Mouse (Mus musculus) left cerebral cortex, postnatal 10 days (tissue): ENCODE results near the gene Slc15a5. TPM values are rescaled to one million over a fixed set of nuclear protein-coding genes. Genes with fewer than 3 reads are reported as not detected.
"Not testable (repeated sequence)": the region's sequence is repeated elsewhere in the genome, so short reads cannot be mapped to it uniquely, and the experiment has no call there.

ENCODE experiments used
- DNase-seq, 2 experiments: peaks; one replicate each; pipeline ENCODE4 v3.0.0; 2021 to 2022; ENCODE audit warnings: low spot score in 2 of 2, mixed read lengths in 1 of 2; ENCODE audit errors: extremely low spot score in 1 of 2
- intact Hi-C: fragments of 180-260 bp; cut with DNase I; formaldehyde crosslinking; loops from one replicate; pipeline ENCODE4 v1.15.1; 2025
- total RNA-seq, 2 experiments: library from RNA; stranded (reverse); gene quantifications; 2 replicates each; pipeline ENCODE4 v1.2.3; 2021

The Slc15a5 gene
- not detected for total RNA-seq

DNA sequence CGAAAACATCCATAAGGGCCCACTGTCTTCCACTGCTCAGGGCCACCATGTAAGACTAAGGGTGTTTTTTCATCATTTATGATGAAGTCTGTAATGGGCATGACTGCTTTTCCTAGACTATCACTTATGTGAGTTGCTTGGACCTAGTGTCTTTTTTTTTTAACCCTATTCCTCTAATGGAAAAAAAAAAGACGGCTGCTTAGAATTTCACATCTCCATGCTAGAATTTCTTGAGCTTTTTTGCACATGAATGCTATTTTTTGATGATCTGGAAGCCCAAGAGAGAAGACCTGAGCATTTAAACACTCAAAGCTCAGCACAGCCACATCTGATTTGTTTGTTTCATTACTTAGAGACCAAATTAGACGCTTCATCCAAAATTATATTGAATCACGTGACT is at the start of gene Slc15a5:
Gene Slc15a5, minus strand, starts transcription at position 101 of the 400 bp plus-strand sequence.
- intact Hi-C loops, result no loop called here
- no peak for DNase-seq

DNA sequence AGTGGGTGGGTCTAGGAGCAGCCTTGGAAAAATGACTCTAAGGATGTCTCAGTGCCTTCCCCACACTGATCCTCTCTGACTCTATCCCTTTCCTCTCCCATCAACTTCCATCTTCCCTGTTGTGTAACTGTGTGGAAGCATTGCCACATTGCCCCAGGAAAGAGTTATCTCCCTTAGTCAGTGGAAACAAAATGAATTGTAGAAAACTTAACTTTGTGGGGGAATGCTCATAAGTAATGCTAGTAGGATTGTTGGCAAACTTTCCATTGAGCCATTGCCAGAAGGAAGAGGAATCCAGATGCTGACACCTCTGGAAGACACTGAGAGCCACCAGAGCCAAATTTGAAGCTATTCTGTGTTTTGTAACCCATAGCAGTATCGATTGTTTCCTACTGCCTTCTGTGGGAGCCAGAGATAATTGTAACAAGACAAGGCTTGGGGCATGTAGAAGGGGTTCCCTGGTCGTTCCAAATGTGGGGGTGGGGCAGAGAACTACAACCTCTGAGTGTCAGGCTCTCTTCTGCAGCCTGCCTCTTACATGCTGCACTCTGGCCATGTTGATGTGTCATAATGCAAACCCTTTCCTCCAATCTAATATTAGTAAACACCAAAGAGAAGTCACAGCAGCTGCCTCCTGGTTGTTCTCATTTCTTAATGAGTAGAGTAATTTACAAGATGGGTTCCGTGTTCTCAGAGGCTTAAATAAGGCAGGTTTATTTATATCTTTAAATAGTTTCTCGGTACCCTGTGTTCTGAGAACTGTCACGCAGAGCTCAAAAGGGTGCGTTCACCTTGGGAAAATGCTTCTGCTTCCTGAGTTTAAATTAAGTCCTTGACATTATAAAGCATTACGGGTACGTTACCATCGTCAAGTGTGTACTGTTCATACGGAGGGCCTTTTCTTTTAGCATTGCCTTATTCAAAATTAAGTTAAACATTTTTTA is 48.9 kb upstream of the Slc15a5 start:
- DNase-seq, result no peak
- intact Hi-C loops, result no loop called here

DNA sequence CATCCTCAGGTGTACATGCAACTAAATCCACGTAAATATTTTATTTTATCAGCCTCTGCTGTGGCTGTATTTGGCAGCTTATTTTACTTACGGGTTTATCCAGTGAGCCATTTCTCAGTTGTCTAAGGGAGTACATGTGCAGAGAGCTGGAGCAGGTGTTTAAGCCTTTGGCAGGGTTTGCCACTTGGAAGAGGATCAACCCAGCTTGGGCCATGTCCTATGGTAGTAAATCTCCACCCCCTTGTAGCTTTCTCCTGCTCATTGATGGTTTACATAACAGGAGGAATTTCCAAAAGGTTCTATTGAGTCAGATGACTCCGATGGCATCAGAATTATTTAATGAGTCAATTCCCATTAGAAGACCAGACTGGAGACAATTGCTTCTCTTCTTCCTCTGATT is 37.8 kb upstream of the Slc15a5 start:
- DNase-seq, result no peak

DNA sequence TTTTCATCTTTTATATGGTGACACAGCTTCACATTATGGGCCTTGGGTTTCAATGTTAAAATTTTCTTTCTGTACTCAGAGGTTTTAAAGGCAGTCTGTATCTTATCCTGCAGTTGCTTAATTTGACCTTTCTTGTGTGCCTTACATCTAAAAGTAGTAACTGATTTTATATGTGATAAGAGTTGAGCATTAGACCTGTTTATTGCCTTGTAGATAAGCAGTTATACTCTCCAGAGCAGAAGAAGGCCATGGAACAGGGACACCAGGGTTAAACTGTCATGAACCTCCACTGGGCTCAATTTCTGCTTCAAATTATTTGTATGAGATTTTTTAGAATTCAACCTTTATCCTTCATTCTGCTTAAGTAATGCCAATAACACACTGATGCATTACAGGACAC is 24.8 kb upstream of the Slc15a5 start:
- intact Hi-C loops, result no loop called here

More for the DNA sequence above, 37.8 kb upstream of the Slc15a5 start:
- intact Hi-C loops, result no loop called here

DNA sequence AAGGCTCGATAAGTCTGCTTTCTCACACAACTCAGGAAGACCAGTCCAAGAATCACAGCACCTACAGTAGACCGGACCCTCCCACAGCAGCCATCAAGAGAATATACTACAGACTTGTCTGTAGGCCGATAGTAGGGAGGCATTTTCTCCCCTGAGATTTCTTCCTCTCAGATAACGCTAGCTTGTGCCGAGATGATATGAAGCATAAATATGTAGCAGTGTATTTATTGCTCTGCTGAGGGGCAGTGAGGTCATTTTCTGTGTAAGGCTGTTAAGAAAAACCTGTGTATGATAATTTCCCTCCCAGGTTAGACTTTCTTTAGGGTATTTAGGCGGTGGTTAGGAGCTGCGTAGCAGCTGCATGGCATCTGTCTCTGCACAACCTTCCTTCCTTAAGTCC is 23.2 kb upstream of the Slc15a5 start:
- DNase-seq, result no peak
- intact Hi-C loops, result no loop called here

More for the DNA sequence above, 24.8 kb upstream of the Slc15a5 start:
- DNase-seq, result no peak

DNA sequence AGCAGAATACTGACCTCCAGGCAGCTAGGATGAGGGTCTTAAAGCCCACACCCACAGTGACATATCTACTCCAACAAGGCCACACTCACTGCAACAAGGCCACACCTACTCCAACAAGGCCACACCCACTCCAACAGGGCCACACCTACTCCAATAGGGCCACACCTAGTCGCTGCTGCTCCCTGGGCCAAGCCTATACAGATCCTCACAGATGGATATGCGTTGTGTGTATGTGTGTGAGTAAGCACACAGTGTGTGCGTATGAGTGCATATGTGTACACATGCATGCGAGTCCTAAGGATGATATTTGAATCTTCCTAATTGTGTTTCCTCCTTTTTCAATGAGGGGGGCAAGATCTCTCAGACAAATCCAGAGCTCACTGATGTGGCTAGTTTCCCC is 22.1 kb upstream of the Slc15a5 start:
- intact Hi-C loops, result no loop called here
- no peak for DNase-seq

DNA sequence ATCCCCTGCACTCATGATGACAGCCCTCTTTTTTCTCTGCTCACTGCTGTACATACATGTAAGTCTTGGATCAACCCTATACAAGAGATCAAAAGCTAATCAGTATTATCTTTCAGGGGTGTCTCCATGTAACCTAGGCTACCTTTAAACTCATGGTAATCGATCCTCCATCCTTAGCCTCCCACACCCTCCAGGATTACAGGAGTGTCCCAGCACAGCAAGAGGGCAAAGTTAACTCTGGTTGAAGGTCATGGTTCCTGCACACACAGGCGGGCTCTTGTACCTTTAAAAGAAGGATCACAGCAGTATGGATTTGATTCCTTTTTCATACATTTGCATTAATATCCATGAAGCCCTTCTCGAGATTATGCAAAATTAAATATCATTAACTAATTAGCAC is 19.9 kb upstream of the Slc15a5 start:
- intact Hi-C loops, result no loop called here
- no peak for DNase-seq

DNA sequence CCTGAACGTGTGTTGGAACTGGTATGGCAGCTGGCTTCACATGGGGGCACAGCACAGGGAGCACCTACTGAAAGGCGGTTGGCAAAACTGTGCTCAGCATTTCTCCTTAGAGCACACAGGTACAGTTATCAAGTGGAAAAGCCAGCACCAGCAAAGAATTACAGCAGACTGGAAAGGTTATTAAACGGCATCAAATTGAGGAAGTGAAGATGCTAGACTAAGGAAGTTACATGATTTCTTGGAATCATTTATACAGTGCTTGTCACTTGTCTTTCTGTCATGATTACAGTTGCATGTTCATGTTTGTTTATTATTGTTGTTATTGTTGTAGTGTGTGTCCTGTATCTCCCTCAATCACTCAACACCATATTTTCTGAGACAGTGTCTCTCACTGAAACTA is 15.3 kb upstream of the Slc15a5 start:
- no peak for DNase-seq
- intact Hi-C loops, result no loop called here

DNA sequence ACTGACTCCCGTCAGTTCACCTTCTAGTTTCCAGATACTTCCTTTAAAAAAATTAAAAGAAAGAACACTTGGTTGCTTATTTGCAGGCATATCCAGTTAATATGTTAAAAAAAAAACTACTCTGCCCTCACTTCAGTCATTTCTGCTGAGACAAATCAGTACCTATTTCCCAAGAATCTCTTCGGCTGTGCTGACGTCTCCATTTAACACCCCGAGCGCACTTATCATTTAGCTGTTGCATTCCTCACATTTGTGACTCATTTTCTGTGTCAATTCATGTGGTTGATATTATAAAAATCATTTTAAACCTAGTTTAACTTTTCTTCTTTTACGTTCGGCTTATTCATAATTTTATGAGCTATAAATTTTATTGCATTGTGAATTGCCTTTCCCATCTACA is 12.7 kb upstream of the Slc15a5 start:
- DNase-seq, result no peak
- intact Hi-C loops, result no loop called here

DNA sequence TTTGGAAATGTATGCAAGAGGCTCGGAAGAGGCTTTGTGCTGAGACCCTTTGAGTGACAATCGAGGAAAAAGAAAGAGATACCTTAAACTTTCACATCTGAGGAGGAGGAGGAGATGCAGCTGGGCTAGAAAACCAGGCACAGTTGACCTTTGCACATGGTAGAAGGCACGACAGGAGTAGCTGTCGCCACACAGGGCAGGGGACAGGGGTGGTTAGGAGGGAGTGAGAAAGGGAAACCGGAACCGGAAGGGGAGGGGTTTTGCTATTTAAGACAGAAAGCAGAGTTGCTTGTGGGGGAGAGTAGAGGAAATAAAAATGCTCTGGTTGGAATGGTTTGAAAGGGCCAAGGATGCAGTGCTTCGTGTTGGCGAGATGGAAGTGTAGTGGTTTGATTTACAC is 9.4 kb upstream of the Slc15a5 start:
- intact Hi-C loops, result no loop called here
- no peak for DNase-seq

DNA sequence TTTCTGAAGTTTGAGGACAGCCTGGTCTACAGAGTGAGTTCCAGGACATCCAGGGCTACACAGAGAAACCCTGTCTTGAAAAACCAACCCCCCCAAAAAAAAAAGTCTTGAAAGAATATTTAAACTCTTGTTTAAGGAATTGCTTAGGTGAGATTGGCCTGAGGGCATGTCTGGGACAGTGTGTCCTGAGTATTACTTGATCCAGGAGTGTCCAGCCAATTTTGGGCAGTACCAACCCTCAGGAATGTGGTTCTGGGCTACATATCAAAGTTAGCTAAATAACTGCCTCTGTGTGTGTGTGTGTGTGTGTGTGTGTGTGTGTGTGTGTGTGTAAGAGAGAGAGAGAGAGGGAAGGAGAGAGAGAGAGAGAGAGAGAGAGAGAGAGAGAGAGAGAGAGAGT is 6.7 kb upstream of the Slc15a5 start:
- intact Hi-C loops, DNase-seq: not testable (repeated sequence)

DNA sequence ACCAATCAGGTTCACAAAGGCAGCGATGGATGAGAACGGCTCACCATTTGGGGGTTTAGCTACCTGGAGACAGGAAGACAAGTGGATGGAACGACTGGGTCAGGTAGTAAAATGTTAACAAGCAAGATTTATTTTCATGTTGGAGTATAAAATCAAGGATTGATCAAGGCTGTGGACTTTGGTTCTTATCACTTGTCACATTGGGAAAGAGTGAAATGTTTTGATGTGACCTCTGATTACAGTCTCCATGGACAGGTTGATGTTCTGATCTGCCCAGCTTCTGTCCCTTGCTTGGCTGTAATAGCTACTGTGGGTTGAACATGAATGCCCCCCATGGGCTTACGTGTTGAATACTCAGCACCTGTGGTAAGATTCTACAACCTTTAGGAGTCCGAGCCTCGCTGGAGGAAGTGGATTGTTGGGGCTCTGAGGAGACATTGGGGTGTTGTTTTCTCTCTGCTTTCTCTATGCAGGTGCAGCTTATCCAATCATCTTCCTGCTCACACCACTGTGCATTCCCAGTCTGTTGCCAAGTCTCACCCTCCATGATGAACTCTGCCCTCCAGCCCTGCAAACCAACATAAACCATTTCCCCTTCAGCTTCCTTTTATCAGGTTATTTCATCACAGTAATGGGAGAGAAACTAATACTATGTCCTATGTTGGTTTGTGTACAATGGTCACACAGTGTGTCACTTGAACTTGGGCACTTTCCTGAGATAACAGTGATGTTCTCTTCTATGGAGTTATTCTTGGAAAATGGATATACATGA is 1.2 kb upstream of the Slc15a5 start:
- intact Hi-C loops, result no loop called here

DNA sequence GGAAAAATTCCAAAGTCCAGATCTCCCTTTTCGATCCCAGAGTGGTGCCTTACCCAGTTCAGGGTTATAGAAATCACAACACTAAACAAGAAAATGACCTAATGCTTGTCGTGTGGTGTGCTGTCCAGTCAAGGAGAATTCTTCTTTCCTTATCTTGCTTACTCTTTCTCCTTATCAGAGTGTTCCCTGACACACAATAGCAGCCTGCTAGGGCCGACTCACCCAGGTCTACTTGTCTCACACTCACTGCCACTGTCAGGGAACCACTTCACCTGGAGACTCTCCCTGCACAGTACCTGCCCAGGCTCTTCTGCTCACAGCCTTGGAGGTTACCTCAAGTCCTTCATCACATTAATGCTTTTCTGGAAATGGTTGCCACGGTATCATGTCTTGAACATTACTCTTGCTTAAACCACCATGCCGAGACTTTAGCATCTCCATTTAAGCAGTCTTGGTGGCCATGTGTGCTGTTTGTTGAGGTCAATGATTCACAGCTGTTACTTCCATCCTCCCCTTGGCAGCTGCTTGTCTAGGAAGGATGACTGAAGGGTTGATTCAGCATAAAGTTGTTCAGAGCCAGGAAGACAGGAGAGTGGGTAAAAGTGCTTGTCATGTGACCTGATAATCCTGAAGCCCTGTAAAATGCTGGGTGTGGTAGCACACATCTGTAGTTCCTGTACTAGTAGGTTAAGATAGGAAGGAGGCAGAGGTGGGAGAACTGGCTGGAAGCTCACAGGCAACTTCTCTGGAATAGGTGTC is 1.9 kb downstream of the Slc15a5 start:
- DNase-seq, result no peak
- intact Hi-C loops, result no loop called here

More for the DNA sequence above, 1.2 kb upstream of the Slc15a5 start:
- no peak for DNase-seq

DNA sequence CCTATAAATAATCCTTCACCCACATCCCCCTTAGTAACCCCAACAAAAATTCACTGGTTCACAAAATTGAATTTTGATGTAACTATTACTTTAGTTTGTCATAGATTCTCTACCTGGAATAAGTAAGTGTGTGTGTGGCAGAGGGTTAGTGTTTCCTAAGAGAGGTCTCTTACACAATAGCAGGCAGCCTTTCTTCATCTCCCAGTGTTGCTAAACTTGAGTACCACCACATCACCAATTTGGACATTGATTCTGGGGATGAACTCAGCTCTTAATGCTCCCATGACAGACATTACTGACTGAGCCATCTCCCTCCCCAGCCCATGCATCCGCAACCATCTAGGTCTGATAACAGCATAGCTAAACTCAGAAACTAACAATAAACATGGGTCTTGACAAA is 4.0 kb downstream of the Slc15a5 start:
- no peak for DNase-seq
- intact Hi-C loops, result no loop called here

DNA sequence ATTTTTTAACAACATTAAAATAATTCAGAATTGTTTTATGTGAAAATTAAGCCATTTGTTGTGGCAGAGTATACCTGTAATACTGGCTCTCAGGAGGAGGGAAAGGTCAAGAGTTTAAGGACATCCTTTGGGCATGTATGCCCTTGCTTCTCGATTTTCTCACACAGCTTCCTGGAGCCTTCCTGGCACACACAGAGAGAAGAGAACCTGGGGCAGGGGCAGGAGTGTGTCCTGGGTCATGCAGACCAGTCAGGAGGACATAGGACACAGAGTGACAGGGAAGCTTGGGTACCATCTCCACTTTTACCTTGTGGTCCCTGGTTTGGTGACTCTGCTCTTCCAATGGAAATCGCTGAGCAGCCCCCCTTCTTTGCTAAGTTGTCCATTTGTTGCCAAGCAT is 6.2 kb downstream of the Slc15a5 start:
- no peak for DNase-seq
- intact Hi-C loops, result no loop called here

DNA sequence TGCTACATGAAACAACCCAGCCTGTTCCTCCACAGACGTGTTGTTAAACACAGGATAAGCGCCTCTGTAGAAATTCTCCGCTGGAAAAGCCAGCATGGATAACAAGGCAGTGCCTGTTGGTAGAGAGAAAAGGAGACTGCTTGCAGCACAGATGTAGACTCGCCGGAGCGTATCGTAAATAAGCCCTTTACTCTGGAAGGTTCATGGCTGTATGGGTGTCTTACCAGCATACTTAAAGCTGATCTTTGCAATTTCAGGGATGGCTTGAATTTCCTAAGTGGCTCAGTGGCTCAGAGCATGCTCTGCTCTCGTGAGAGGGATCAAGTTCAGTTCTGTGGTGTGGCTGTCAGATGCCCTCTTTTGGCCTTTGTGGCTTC is 6.8 kb downstream of the Slc15a5 start:
- DNase-seq, result no peak

DNA sequence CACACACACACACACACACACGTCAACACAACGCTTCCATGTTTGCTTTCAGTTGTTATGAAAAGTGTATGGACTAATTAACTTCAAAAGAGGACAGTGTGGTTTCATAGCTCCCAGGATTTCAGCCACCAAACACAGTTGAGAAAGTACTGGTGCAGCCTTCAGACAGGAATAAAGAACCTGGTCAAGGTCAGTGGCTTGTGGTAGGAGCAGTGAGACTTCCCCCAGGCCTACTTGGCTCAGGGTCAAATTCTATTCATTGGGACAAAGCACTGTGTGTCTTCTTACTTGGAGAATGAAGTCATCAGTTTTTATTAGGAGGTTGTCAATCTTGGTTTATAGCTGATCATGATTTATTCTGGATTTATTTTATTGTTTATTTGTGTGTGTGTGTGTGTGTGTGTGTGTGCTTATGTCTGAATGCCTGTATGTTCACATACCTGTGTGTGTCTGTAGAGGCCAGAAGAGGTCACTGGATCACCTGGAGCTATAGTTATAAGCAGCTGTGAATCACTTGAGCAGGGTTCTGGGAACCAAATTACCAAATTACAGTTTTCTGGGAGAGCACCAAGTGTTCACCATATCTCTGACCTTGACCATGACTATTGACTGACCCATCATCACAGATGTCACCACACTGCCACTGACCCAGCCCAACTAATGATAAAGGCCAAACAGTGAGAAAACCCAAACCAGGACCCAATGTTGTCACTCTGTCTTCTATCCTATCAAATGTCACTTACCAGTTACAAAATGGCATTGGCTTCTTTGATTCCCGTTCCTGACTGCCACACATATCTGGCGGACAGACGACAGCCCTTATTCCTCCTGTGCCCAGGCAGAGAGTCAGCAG is 7.4 kb downstream of the Slc15a5 start:
- DNase-seq, result no peak
- intact Hi-C loops, result no loop called here

More for the DNA sequence above, 6.8 kb downstream of the Slc15a5 start:
- intact Hi-C loops, result no loop called here

DNA sequence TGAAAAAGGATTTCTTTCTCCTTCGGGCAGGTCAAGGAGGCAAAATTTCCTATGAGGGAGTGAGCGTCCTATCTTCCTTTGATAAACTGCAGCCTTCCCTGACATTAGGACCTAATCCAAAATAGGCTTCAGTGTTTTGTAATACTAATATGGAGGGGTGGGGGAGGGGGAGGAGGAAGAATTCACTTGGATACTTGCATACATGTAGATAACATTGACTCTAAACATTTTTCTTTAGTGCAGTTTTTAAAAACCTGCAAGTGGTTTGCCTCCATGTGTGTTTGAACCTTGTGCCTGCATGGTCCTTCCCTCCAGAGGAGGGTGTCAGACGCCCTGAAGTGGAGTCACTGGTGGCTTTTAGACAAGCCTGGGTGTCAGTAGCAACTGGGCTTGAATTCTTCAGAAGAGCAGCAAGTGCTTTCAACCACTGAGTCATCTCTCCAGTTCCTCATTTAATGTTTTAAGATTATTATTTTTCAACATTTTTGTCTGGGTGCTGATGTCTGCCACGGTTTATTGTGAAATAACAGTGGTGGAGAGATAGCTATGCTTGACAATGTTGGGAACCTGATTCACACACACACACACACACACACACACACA is 8.1 kb downstream of the Slc15a5 start:
- intact Hi-C loops, result no loop called here
- DNase-seq, result no peak
